Mouse (Mus musculus) urinary bladder, adult 2 months (tissue): ENCODE data around the gene A730061H03Rik. TPM values are rescaled to one million over a fixed set of nuclear protein-coding genes. Genes with fewer than 3 reads are reported as not detected.

ENCODE experiments used
- DNase-seq: peaks from one replicate; pipeline ENCODE4 v3.0.0; 2022; ENCODE audit warnings: low spot score
- polyA plus RNA-seq: library from polyadenylated mRNA; depleted of rRNA; stranded (reverse); fragments of >200 nt; gene quantifications from 2 replicates; pipeline ENCODE4 v1.2.3, GENCODE M21; 2012; rRNA removed

A730061H03Rik gene
- 0.55 and 1.1 TPM in 2 replicates for polyA plus RNA-seq

DNA sequence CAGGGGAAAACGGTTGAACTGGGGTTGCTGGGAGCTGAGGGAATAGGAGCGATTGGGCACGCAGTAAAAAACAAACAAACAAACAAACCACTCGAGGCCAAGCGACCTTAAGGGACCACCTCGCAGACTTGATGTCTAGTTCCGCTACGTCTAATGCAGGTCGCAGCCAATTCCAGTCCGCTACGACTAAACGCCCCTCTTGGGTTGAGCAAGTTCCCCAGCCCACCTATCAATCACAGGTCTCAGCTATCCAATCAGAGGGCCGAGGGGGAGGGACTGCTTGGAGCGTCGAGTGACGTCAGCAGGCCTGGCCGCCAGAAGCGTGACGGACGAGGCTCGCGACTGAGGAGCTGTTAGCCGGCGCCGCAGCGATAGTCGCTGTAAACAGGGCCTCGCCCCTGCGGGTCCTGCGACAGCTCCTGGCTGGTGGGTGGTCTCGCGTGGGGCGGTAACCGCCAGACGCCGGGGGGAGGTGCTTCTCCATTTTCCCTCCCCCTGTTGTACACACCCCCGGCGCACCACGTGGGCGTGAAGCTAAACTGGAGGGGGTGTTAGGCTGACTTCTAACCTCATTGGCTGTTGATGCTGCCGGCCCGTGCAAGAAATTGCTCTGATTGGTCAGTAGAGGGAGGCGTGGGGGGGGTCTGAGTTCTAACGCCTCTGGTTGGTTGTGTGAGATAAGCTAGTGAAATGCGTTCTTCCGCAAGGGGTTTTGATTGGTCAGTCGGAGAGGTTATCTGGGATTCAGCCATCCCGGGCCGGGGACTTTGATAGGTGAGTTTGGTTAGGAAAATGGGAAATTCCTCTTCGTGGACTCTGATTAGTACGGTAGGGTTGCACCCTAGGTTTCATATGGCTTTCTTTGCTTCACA lies at the start of gene A730061H03Rik:
Gene A730061H03Rik (minus strand): TSS at position 205 of the 872 bp plus-strand sequence.
- peak; percentile 97 for DNase-seq

- DNase-seq: no peak
These were observed 48.1 kb upstream of the A730061H03Rik start for GRCm38 (mm10) chr14:55608339-55608738.

DNA sequence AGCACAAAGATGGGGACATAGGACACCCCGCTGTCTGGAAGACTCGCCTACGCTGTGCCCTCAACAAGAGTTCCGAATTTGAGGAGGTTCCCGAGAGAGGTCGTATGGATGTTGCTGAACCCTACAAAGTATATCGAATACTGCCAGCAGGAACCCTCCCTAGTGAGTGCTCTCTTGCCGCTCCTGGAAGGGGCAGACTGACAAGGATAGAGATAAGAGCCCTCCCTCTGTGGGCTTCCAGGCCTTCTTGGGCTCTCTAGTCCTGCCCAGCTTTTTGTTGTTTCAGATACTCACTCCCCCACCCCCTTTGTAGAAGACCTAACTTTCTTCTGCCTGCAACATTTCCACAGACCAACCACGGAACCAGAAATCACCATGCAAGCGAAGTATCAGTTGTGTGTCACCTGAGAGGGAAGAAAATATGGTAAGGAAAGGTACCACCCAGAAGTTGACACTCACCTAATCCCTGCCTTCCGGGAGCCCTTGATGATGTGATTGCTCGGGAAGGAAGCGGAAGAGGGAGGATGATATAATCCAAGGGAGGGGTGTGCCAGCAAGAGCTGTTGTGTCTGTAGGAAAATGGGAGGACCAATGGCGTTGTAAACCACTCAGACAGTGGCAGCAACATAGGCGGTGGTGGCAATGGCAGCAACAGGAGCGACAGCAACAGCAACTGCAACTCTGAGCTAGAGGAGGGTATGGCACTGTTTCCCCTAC lies 45.7 kb upstream of the A730061H03Rik start:
- no peak for DNase-seq

GRCm38 (mm10) chr14:55604823-55605222 lies 44.6 kb upstream of the A730061H03Rik start:
- DNase-seq: no peak

- DNase-seq: peak; percentile 67
These were observed 43.7 kb upstream of the A730061H03Rik start for GRCm38 (mm10) chr14:55603633-55604576.

DNA sequence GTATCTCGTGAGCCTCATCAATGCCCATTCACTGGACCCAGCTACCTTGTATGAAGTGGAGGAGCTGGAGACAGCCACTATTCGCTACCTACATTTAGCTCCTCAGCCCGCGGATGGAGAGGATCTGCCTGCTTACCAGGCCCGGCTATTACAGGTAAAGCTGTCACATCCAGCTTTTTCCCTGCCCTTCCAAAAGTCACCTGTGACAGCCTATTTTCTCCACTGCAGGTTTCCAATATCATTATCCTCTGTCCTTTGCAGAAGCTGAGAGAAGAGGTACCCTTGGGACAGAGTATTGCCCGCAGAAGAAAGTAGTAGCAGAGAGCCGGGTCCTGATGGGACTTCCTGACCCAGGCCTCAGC lies 43.0 kb upstream of the A730061H03Rik start, which contains the start of gene Irf9:
Gene Irf9 (plus strand): TSS at position 301 of the 362 bp plus-strand sequence.
- DNase-seq: no peak

DNA sequence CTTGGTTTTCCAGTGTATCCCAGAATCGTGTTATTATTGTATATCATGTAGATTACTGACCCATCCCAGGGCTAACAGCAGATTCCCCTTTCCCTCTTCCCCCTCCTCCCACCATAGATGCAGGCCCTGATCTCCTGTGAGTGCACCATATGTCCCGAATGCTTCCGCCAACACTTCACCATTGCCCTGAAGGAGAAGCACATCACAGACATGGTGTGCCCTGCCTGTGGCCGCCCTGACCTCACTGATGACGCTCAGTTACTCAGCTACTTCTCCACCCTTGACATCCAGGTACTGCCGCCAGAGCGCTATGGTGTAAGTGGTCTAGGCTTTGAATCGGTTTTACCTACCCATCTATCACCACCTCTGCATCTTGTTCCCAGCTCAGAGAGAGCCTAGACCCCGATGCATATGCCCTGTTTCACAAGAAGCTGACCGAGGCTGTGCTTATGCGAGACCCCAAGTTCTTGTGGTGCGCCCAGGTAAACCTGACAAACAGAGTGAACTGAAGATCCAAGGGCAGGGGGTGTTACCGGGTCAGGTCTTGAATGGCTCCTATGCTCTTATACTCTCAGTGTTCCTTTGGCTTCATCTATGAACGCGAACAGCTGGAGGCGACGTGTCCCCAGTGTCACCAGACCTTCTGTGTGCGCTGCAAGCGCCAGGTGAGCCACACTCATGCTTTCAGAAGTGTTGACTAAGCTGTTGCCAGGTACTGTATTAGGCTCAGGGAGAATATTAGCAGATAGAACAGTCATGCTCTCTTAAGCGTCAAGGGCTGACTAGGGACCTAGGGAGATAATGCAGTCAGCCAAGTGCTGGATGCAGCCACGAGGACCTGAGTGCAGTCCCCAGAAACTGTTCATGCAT lies 38.5 kb upstream of the A730061H03Rik start:
- DNase-seq: no peak

- no peak for DNase-seq
These were observed 36.0 kb upstream of the A730061H03Rik start for GRCm38 (mm10) chr14:55596036-55596690.

DNA sequence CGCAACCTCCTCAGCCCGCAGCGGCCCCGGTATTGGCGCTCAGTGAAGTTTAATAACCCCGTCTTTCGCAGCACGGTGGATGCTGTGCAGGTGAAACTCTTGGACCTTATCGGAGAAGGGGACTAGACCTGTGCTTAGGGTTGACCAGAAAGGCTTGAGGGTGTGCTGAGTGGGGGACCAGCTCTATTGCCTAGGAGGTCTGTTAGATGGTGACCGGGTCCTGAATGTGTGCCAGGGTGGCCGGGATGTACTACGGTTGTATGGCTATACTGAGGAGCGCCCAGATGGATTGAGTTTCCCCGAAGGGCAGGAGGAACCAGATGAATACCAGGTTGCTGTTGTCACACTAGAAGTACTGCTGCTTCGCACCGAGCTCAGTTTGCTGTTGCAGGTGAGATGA lies 32.0 kb upstream of the A730061H03Rik start:
- no peak for DNase-seq

DNA sequence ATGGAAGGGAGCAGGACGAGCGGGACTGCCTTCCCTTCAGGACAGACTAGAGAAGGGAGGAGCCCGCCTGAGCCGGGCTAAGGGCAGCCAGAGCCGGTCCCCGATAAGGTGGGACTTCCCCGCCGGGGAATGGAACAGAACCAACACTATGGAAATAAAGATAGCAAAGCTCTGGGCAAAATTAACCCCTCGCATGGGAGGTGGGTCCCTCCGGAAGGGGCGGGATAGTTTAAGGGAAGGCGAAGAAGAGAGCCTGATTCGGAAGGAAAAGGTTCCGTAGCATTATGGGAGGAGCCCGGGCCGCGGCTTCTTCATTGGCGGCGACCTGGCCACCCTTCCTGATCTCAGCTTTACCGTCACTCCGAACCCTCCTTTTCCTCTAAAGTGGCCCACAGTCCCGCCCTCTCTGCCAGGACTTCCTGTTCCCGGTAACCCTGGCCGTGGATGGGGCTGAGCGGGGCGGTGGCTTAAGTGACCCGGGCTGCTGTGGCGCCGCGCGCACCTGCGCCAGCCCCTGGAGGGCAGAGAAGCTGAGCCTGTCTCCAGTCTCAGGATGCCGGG lies 31.2 kb upstream of the A730061H03Rik start, which contains the start of gene Rnf31:
Gene Rnf31 (plus strand): TSS at position 378 of the 561 bp plus-strand sequence.
- peak; percentile 81 for DNase-seq

- peak; percentile 75 for DNase-seq
These were observed 30.6 kb upstream of the A730061H03Rik start, which contains the start of gene Psme2 for GRCm38 (mm10) chr14:55590748-55591330. TSS of gene Psme2 (minus strand) at chr14:55591113.

- DNase-seq: no peak
These were observed 29.7 kb upstream of the A730061H03Rik start for GRCm38 (mm10) chr14:55589771-55590448.

DNA sequence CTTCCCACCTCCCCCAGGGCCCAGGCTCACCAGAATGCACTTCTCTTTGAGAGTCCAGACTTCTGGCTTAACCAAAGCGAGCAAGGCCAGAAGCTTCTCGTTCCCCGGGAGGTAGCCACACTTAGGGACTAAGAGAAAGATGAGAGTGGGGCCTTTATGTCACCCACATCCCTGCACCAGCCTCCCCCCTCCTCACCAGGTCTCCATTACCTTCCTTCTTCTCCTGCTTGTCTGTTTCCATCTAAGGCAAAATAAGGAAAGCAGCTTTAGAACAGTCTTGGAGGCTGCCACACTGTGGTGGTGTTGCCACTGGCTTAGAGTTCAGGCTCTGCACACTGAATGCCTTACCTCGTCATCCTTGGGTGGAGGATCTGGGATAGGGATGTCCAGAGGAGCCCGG lies 29.1 kb upstream of the A730061H03Rik start:
- DNase-seq: no peak

DNA sequence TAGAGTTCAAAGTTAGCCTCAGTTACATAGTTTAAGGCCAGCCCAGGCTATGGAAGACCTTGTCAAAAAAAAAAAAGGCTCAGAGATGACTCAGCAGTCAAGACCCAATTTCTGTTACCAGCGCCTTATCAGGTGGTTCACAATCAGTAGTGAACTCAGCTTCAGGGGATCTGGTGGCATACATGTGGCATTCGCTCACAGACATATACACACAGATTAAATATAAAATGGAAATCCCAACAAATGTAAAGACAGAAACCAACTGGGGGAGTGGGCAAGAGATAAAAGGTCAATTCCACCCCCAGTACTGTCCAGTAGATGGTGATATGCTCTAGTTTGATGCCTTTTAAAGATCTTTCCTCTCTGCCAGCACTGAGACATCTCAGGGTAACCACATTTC lies 25.9 kb upstream of the A730061H03Rik start:
- no peak for DNase-seq

DNA sequence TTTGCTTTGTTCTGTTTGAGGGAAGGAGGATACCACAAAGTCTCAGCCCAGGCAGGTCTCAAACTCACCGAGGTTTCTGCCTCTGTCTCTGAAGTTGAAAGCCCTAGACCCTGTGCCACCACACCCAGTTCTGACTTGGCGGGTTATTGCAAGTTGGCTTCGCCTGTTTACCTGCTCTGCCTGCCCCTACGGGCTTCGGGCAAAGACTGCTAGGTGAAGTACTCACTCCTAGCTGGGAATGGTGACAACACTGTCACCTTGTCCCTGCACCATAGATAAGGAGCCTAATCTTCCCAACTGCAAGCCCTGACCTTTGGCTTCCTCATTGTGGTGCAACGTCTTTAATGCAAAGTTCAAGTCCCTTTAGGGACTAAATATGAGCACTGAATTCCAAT lies 25.4 kb upstream of the A730061H03Rik start:
- DNase-seq: no peak

- DNase-seq: peak; percentile 60
These were observed 24.7 kb upstream of the A730061H03Rik start, which contains the start of gene Emc9 for GRCm38 (mm10) chr14:55584702-55585565. TSS of gene Emc9 (minus strand) at chr14:55585302.

DNA sequence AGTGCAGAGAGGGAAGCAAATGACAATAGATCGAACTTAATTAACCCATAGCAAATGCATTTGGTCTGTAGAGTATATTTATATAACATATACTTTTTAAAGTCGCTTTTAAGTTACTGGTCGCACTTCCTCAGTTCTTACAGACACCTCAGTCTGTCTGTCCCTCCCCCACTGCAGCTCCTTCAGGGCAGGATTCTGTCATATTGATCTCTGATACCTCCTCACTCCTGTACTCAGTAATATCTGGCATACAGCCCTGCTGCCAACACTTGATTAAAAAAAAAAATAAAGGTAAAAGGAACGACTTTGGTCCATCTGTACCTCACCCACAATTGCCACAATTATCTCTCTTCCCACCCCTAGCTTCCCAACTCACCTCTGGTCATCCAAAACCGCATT lies 24.1 kb upstream of the A730061H03Rik start:
- no peak for DNase-seq
